ENCODE assay signal across 8 mouse cellular contexts in the genomic region with DNA sequence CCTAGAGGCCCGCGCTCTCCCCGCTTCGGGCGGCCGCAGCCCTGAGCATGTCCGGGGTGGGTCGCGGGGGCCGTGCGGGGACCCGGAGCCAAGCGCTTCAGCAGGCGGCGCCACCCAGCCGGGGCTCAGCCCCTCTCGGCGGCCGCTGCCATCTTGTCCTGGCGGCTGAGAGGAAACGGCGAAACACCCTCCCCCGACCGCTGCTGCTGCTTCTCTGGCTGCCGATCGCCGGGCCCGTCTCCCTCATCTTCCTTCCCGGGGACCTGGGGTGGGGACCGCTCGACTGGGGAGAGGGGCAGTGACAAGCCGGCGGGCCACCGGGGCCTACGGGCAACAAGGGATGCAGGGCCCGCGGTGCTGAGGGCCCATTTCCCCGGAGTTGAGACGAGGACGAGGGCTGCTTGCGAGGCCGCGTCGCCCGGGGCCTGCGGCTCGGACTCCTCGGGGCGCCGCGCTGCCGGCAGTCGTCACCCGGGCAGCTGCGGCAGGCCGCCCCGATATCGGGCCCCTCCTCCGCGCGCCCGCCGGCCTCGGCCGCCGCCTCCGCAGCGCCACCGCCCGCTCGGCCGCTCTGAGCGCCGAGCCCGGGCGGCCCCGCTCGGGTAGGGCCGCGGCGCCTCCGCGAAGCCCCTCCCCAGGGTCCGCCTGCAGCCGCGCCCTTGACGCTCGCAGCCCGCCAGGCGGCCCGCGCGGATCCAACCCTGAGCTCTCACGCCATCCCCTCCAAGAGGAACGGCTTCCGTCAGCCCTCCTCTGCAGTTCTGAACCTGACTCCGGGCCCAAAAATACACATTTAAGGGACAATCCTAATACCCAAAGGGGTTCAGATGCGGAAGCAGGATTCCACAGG. TPM values are rescaled to one million over a fixed set of nuclear protein-coding genes. Genes with fewer than 3 reads are reported as not detected.
A peak's percentile ranks its signal among the peaks of the same experiment; 100 is the strongest.
DNase-seq lines count a peak whose midpoint lies in the region; ATAC-seq and TF ChIP-seq lines count a peak whose summit lies in the region.

TSS of gene Hipk3 (minus strand) at position 496 of the 850 bp plus-strand sequence.

- 1% methylated on average over 98 of the region's 98 CpGs for WGBS in bone marrow, adult 2 months
- WGBS in embryonic facial prominence, embryonic 15.5 days, result under 1% methylated on average over 86 of the region's 98 CpGs
- WGBS in kidney, embryonic 15.5 days, result under 1% methylated on average over 67 of the region's 98 CpGs

- TF ChIP-seq CTCF in bone marrow, adult 2 months (IDR thresholded peaks at IDR 0.05; ENCODE audit: control insufficient read depth, insufficient read depth, low read length), result peak; percentile 10; the same call in 1 of the 2 replicates

- no peaks in the 10 kb centered on the region for H3K4me1 ChIP-seq in bone marrow, adult 2 months (ENCODE audit: control insufficient read depth, insufficient read depth, low read length)
- H3K4me1 ChIP-seq in embryonic facial prominence, embryonic 15.5 days, result peaks cover 11% of the 10 kb centered on the region
- H3K4me1 ChIP-seq in kidney, embryonic 15.5 days, result peaks cover 18% of the 10 kb centered on the region

- H3K4me2 ChIP-seq in embryonic facial prominence, embryonic 15.5 days (replicated peaks), result peak within 1 kb of the TSS; percentile 60
- H3K4me2 ChIP-seq in kidney, embryonic 15.5 days, result peak within 1 kb of the TSS; percentile 73

- H3K4me3 ChIP-seq in bone marrow, adult 2 months (replicated peaks; ENCODE audit: control insufficient read depth, low read depth, low read length), result peak within 1 kb of the TSS; percentile 86
- H3K4me3 ChIP-seq in embryonic facial prominence, embryonic 15.5 days (replicated peaks), result peak within 1 kb of the TSS; percentile 93
- peak within 1 kb of the TSS; percentile 82 for H3K4me3 ChIP-seq in kidney, embryonic 15.5 days (replicated peaks)

- ATAC-seq in embryonic facial prominence, embryonic 15.5 days (ENCODE audit: insufficient number of reproducible peaks, low FRiP score, low TSS enrichment, low read depth), result peak; percentile 92
- peak; percentile 95 for ATAC-seq in kidney, embryonic 15.5 days (replicated peaks; ENCODE audit: low FRiP score)
- peak; percentile 41; the same call in 1 of the 2 replicates for ATAC-seq in monocyte, adult 5-6 weeks (replicated peaks; ENCODE audit: insufficient number of reproducible peaks, low FRiP score, low TSS enrichment, poor library complexity, severe bottlenecking)

- no peaks in the 10 kb centered on the region for H3K36me3 ChIP-seq in embryonic facial prominence, embryonic 15.5 days
- no peaks in the 10 kb centered on the region for H3K36me3 ChIP-seq in kidney, embryonic 15.5 days

- peak within 1 kb of the TSS; percentile 96 for H3K9ac ChIP-seq in embryonic facial prominence, embryonic 15.5 days
- peak within 1 kb of the TSS; percentile 99 for H3K9ac ChIP-seq in kidney, embryonic 15.5 days

- H3K27me3 ChIP-seq in embryonic facial prominence, embryonic 15.5 days, result no peaks in the 10 kb centered on the region
- H3K27me3 ChIP-seq in kidney, embryonic 15.5 days, result no peaks in the 10 kb centered on the region

- DNase-seq in 416B (ENCODE audit: low read depth), result peak; percentile 76
- peak; percentile 90 to 91 for DNase-seq in heart, adult 9 months (ENCODE audit: low spot score in 2 of 2)
- peak; percentile 86 for DNase-seq in liver
- DNase-seq in spleen, postnatal 4 days (ENCODE audit: low spot score in 2 of 2), result peak; percentile 75 to 89

- TF ChIP-seq POLR2A in bone marrow, adult 2 months (IDR thresholded peaks at IDR 0.05; ENCODE audit: borderline replicate concordance, control insufficient read depth, low read depth, low read length), result peak; percentile 65; the same call in 1 of the 2 replicates

- no peaks in the 10 kb centered on the region for H3K9me3 ChIP-seq in embryonic facial prominence, embryonic 15.5 days (replicated peaks)
- no peaks in the 10 kb centered on the region for H3K9me3 ChIP-seq in kidney, embryonic 15.5 days (replicated peaks)

- peak within 1 kb of the TSS; percentile 99 for H3K27ac ChIP-seq in bone marrow, adult 2 months (ENCODE audit: control insufficient read depth, insufficient read depth, low read depth, low read length, poor library complexity)
- peak within 1 kb of the TSS; percentile 99 for H3K27ac ChIP-seq in embryonic facial prominence, embryonic 15.5 days (replicated peaks)
- peak within 1 kb of the TSS; percentile 100 for H3K27ac ChIP-seq in kidney, embryonic 15.5 days

RNA-seq across cellular contexts. Expression of gene Hipk3, which starts in this region (rescaled TPM):
- polyA plus RNA-seq in bone marrow, adult 2 months (2011; ENCODE audit: insufficient read depth, insufficient read length, low replicate concordance, missing spikeins), result 8.7 and 8.8 TPM in 2 replicates
- polyA plus RNA-seq in embryonic facial prominence, embryonic 15.5 days (2015; fragmentation: Nextera tagmentation; extraction: Ambion mirVana), result 17.5 and 18.5 TPM in 2 replicates
- polyA plus RNA-seq in kidney, embryonic 15.5 days (2015; fragmentation: Nextera tagmentation; extraction: Ambion mirVana), result 12.1 and 12.4 TPM in 2 replicates
- total RNA-seq in monocyte, adult 5-6 weeks (2017), result 48.7 to 59.8 TPM (median 57.8 TPM) in 3 replicates

Comparison
In these comparisons a context has a peak if more than half of its experiments do, and no peak if none do; other contexts are left out.
1. Peak in every context shown above with its lines: DNase-seq, ATAC-seq, H3K4me3 ChIP-seq and H3K27ac ChIP-seq.
2. ATAC-seq: peak in every context shown above with its lines; median percentile 95 in kidney, embryonic 15.5 days; 92 in embryonic facial prominence, embryonic 15.5 days; 41 in monocyte, adult 5-6 weeks.